Mouse (Mus musculus): ENCODE measurements around the gene Slc25a20. TPM values are rescaled to one million over a fixed set of nuclear protein-coding genes. Genes with fewer than 3 reads are reported as not detected.
"Not testable (repeated sequence)": the region's sequence is repeated elsewhere in the genome, so short reads cannot be mapped to it uniquely, and the experiment has no call there.

The Slc25a20 gene
- 100 to 1,000 TPM; 206 to 213 TPM for total RNA-seq (2021)

GRCm38 (mm10) chr9:108661677-108662612 lies at the start of gene Slc25a20:
Gene Slc25a20 (plus strand): TSS chr9:108662088.
- DNase-seq = peak; percentile 88

DNA sequence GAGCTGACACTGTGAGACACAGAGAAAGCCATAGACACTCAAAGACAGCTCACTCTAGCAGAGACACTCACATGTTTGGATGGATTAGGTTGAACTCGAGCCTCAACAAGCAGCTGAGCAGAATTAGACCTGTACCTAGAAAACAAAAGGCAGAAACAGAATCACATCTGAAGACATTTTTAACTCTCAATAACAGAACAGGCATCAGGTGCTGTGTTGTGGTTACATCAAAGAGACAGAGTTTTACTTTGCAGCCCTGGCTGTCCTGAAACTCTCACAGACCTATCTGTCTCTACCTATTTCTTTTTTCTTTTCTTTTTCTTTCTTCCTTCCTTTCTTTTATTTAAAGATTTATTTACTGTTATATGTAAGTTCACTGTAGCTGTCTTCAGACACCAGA lies 44.6 kb upstream of the Slc25a20 start:
- no peak for DNase-seq

GRCm38 (mm10) chr9:108626498-108626897 lies 35.4 kb upstream of the Slc25a20 start:
- DNase-seq = peak; percentile 87

GRCm38 (mm10) chr9:108628141-108628540 lies 33.7 kb upstream of the Slc25a20 start:
- no peak for DNase-seq

DNA sequence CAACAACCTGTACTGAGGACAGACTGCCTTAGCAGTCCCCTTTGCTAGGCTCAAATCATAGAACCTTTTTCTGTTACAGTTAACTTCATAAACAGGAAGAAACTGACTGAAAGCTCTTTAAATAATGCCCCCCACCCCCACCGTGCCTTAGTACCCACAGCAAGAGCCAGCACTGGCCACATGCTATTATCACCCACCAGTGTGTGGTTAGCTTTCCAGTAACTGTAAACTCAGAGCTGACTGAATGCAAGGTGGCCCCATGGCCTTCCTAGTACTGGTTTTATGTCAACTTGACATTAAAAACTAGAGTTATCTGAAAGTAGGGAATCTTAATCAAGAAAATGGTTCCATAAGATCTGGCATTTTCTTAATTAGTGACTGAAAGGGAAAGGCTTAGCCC lies 31.2 kb upstream of the Slc25a20 start:
- no peak for DNase-seq

GRCm38 (mm10) chr9:108631631-108632256 lies 30.1 kb upstream of the Slc25a20 start:
- DNase-seq = no peak

DNA sequence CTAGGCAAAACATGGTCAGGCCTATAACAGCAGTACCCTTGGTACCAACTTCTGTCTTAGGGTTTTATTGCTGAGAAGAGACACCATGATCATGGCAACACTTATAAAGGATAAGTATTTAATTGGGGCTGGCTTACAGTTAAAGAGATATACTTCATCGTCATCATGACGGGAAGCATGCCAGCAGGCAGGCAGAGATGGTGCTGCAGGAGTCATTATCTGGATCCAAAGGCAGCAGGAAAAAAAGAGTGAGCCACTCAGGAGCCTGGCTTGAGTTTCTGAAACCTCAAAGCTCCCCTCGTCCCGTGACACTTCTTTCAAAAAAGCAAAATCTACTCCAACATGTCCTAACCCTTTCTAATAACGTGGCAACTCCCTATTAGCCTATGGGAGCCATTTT lies 29.5 kb upstream of the Slc25a20 start:
- DNase-seq = no peak

GRCm38 (mm10) chr9:108633846-108634245 lies 28.0 kb upstream of the Slc25a20 start:
- DNase-seq = no peak

DNA sequence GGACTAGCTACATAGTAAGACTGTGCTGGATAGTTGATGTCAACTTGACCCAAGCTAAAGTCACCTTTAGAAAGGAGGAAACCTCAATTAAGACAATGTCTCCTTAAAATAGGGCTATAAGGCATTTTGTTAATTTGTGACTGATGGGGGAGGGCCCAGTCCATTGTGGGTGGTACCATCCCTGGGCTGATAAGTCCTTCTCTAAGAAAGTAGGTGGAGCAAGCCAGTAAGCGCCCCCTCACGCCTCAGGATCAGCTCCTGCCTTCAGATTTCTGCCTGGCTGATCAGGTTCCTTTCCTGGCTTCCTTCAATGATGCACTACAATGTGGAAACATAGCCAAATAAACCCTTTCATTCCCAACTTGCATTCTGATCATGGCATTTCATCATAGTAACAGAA lies 26.5 kb upstream of the Slc25a20 start:
- DNase-seq = no peak

DNA sequence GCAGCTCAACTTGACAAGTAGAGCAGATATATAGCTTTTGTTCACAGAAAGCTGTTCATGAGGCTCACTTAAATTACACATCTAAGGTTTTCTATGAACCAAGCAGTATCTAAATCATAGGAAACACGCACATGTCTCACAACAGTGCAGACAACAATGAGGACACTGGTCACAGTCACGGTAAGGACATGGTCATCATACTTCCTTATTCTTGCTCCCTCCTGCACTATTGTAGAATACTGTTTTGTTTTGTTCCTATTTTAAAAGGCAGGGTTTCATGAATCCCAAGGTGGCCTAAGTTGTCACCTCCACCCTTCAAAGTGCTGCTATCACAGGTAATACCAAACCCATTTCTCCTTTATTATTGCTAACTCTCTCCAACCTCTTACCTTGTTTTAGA lies 22.1 kb upstream of the Slc25a20 start:
- DNase-seq = no peak

- DNase-seq = peak; percentile 7
Measured at GRCm38 (mm10) chr9:108648166-108648565, 13.7 kb upstream of the Slc25a20 start.

DNA sequence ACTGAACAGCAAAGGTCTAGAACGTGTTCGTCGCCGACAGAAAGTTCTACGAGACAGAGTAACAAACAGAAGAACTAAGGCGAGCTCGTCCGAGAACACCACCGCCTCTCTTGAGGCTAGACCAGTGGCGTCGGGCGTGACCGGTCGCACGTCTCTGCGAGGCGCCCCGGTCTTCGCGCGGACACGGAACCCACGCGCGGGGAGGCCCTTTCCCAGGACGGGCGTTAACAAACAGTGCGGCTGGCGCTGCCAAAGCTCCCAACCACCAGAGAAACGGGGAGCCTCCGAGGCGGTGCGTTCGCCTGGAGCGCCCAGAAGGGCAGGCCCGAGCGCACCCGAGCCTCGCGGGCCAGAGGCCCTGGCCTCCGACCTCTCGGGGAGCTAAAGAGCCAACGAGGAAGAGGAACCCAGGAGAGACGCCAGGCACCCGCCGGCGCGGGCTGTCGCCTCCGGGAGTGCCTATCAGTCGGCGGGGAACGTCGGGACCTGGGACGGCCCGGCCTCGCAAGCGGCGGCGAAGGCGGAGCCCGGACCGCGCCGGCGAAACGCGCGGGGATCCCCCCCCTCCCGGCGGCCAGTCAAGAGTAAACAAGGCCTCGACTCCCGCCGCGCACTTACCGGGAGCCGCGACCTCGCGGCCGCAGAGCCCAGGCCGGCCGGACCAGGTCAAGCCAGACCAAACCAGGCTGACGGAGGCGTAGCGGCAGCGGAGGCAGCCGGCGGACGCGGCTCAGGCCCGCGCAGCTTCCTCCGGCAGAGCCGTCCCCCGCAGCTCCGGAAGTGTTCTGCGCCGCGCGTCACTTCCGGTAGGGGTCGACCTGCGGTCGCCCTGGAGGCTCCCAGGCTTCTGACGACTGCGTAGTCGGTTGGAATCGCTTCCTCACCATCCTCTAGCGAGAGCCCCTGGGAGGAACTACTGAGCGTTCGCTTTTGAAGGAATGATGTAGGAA lies 13.0 kb upstream of the Slc25a20 start, which contains the start of gene Arih2:
Arih2 (minus strand) TSS at position 776 of the 950 bp plus-strand sequence.
- DNase-seq = peak; percentile 93

- DNase-seq = no peak
Measured at GRCm38 (mm10) chr9:108649561-108650440, 12.1 kb upstream of the Slc25a20 start.

DNA sequence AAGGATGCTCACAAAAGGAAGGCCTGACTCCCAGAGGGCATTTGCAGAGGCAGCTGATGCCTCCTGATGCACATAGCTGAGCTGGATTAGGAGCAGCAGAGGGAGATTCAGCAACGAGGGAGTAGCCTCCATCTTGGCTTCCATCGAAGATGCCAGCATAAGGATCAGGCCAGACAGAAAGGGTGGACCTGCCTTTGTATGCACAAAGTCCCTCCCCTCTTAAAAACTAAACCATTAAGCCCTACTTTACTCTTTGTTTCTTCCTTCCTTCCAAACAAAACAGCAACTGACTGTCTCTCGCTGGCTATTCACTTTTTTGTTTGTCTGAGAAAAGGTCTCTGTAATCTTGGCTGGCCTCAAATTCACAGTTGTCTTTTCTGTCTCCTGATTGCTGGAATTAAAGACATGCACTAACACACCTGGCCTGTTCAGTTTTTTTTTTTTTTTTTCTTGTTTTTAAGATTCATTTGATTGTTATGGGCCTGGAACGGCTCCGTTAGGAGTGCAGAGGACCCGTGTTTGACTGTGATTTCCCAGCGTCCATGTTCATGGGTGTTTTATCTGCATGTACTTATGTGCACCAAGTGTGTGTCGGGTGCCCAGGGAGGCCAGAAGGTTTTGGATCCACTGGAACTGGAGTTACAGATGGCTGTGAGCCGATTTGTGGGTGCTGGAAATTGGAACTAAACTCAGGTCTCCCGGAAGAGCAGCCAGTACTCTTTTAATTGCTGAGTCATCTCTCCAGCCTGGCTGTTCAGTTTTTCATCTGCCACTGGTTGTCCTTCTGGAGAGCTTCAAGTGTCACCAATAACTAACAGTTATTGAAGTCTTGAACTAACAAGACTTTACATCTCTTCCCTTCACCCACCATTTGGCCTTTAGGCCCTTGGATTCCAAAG lies 7.1 kb upstream of the Slc25a20 start:
- DNase-seq = no peak

DNA sequence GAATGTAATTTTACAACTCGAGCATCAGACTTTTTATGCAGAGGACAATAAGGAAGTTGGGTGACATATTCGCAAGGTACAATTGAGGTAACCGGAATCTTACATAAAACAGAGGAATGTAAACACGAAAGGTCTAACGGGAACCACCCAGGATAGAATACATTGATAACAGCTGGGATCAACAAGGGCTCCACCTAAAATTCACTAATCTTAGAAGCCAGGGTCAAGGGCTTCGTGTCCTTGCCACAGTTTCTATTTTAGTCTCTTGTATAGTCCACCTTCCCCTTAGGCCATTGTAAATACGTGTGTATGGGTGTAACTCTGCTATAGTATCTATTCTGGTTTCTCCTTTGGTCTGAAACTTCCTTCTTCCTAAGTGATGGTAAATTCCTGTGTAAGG lies 6.0 kb upstream of the Slc25a20 start:
- DNase-seq = not testable (repeated sequence)

- DNase-seq = no peak
Measured at GRCm38 (mm10) chr9:108662660-108663059, 772 bp downstream of the Slc25a20 start.

DNA sequence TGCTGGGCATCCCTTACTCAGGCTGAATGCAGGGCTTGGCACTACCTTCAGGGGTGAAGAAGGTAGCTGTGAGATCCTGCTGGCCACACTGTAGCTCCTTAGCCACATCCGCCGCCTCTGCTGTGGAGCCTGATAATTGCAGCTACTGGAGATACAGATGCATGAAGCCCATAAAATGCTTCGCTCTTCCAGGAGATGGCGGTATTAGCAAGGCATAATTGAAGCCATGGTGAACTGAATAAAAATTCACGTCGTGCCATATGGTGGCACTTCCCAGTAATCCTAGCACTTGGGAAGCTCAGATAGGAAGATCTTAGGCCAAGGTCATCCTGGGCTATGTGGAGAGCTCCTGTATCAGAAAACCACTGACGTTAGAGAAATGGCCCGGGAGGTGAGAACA lies 8.0 kb downstream of the Slc25a20 start:
- DNase-seq = peak; percentile 12

- DNase-seq = peak; percentile 26
Measured at GRCm38 (mm10) chr9:108673151-108673550, 11.3 kb downstream of the Slc25a20 start.

DNA sequence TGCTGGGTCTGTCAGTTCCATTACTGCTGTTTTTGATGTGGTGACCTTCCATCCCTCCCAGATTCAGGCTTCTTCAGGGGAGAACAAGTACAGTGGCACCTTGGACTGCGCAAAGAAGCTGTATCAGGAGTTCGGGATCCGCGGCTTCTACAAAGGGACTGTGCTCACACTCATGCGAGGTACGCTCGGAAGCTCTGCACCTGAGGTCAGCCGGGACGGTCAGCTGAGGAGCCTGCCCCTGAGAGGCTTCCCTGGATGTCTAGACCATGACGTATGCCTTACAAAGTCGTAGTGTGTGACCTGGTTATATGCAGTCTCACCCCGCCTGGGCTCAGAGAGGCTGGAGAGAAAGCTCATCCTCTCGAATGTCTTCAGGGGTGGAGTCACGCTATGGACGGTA lies 18.1 kb downstream of the Slc25a20 start:
- DNase-seq = no peak

GRCm38 (mm10) chr9:108686475-108686887 lies 24.6 kb downstream of the Slc25a20 start:
- DNase-seq = no peak
